Mouse (Mus musculus): ENCODE data around the gene Trip13. TPM values are rescaled to one million over a fixed set of nuclear protein-coding genes. Genes with fewer than 3 reads are reported as not detected.

Trip13 gene
- polyA plus RNA-seq (2012; rRNA removed), result 36.2 and 37.9 TPM in 2 replicates

DNA sequence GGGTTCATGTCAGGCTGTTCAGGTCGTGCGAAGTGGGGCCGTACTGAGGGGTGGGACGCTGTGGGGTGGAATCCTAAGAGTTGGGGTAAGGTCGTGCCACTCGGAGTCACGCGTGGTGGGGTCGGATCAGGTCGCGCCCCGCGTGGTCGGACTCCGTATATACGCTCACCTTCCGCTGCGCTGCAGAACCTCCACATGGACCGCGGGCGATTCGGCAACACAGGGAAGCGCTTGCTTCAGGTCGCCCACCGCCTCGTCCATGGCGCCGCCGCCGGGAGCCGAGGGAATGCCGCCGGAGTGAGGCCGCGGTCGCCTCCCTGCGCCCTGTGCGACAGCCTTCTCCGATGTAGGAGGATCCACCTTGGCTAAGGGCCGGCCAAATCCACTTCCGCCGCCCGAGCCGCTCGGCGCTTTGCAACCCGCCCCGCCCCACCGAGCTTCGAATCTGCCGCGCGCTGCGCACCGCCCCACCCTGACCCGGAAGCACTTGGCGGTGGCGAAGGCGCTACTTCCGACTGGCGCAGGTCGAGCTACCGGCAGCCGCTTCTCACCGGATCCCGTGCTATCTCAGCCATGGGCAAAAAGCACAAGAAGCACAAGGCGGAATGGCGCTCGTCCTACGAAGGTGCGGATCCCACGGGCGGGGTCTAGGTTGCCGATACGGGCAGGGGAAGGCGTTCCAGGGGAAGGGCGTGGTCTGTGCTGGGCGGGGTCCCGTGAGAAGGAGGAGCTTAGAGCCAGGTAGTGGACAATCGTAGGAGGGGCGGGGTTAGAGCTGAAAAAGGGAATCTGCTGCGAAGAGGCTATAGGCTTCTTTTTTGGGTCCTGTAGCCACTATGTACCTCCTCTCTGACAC is at the start of gene Trip13, which contains the start of gene Brd9:
Gene Trip13 (minus strand): TSS at position 464 of the 856 bp plus-strand sequence.
Gene Brd9 (plus strand): TSS at position 491 of the 856 bp plus-strand sequence.

DNA sequence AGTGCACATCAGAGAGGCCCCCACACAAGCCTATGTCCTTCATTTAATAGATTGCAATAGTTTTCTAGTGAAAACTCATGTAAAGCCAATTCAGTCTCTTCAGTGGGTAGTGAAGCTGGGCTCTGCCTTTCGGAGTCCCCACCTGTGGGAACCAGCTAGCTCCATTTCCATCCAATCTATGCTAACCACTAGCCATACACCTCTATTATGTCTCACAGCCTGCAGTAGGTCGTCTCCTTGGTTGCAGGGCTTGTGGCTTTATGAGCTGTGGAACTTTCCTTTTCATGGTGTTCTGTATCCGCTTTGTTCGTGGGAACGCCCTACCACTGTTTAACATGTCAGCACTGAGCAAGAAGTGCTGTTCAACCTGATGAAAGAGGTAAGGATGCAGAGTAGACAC is 26.0 kb upstream of the Trip13 start, which contains the start of gene Zdhhc11:
Gene Zdhhc11 (plus strand): TSS at position 301 of the 400 bp plus-strand sequence.

Other genes with a start within 250 kb of the Trip13 start
- 0.16 and 0.17 TPM in 2 replicates for gene Slc6a19, start 232.9 kb downstream of the Trip13 start, polyA plus RNA-seq (2012; rRNA removed)
- 44.8 and 61.4 TPM in 2 replicates for gene Slc12a7, start 204.7 kb downstream of the Trip13 start, polyA plus RNA-seq (2012; rRNA removed)
- 18.1 and 25.7 TPM in 2 replicates for gene Nkd2, start 90.2 kb downstream of the Trip13 start, polyA plus RNA-seq (2012; rRNA removed)
- 102 and 241 TPM in 2 replicates for gene Brd9, start within 50 bp of the Trip13 start, polyA plus RNA-seq (2012; rRNA removed)
- gene Zdhhc11, start 26.1 kb upstream of the Trip13 start, polyA plus RNA-seq (2012; rRNA removed), result 0.04 TPM in 1 of 2 replicates, not detected in the other
- gene Tppp, start 71.6 kb upstream of the Trip13 start, polyA plus RNA-seq (2012; rRNA removed), result 1.8 and 2.9 TPM in 2 replicates
- gene Cep72, start 124.5 kb upstream of the Trip13 start, polyA plus RNA-seq (2012; rRNA removed), result 16.9 and 22.0 TPM in 2 replicates
- gene Slc9a3, start 183.7 kb upstream of the Trip13 start, polyA plus RNA-seq (2012; rRNA removed), result not detected in 2 replicates